Mouse (Mus musculus) layer of hippocampus, adult 6 months (tissue): ENCODE data around the gene Hist1h3f. TPM values are rescaled to one million over a fixed set of nuclear protein-coding genes. Genes with fewer than 3 reads are reported as not detected.

Experiments
- long read RNA-seq, 2 experiments: library from polyadenylated mRNA; unstranded; transcript quantifications; one replicate each; pipeline ENCODE4 v2.0.0; 2019 to 2020
- polyA plus RNA-seq: library from polyadenylated mRNA; unstranded; fragments of <200 nt; fragmentation: Nextera tagmentation; gene quantifications from 2 replicates; pipeline ENCODE4 v1.2.3, GENCODE M21; 2021

Gene Hist1h3f
- 0.14 TPM in 1 of 2 replicates, not detected in the other for polyA plus RNA-seq
- long read RNA-seq, experiment 1 = 0 reads
- long read RNA-seq, experiment 2 = 0 reads

GRCm38 (mm10) chr13:23543965-23544786 lies at the start of gene Hist1h3f:
Hist1h3f (plus strand) TSS chr13:23544052.

GRCm38 (mm10) chr13:23530901-23531875 lies 12.7 kb upstream of the Hist1h3f start, which contains the start of gene Hist1h4h:
Hist1h4h (plus strand) TSS chr13:23531050.

GRCm38 (mm10) chr13:23533560-23534367 lies 10.1 kb upstream of the Hist1h3f start, which contains the start of gene Hist1h2af:
Hist1h2af (plus strand) TSS chr13:23533906.

GRCm38 (mm10) chr13:23535137-23536075 lies 8.4 kb upstream of the Hist1h3f start, which contains the start of gene Hist1h3g:
Hist1h3g (plus strand) TSS chr13:23535422.

GRCm38 (mm10) chr13:23542999-23543607 lies 749 bp upstream of the Hist1h3f start, which contains the start of gene Hist1h2bh:
Hist1h2bh (minus strand) TSS chr13:23543392.

GRCm38 (mm10) chr13:23551146-23551834 lies 7.4 kb downstream of the Hist1h3f start, which contains the start of gene Hist1h4f:
Hist1h4f (minus strand) TSS chr13:23551648.

GRCm38 (mm10) chr13:23552962-23553361 lies 9.1 kb downstream of the Hist1h3f start, which contains the start of gene Hist1h1d:
Hist1h1d (plus strand) TSS chr13:23553262.

GRCm38 (mm10) chr13:23561883-23562659 lies 18.2 kb downstream of the Hist1h3f start, which contains the start of gene Hist1h3e:
Hist1h3e (minus strand) TSS chr13:23562369.

GRCm38 (mm10) chr13:23571022-23571503 lies 27.2 kb downstream of the Hist1h3f start, which contains the start of the genes Hist1h2ae and Hist1h2bg:
Hist1h2ae (minus strand) TSS chr13:23571220.
Hist1h2bg (plus strand) TSS chr13:23571396.

GRCm38 (mm10) chr13:23573898-23574524 lies 30.2 kb downstream of the Hist1h3f start, which contains the start of the genes Hist1h2bf and Hist1h2ad:
Hist1h2bf (minus strand) TSS chr13:23574196.
Hist1h2ad (plus strand) TSS chr13:23574381.

GRCm38 (mm10) chr13:23575271-23575851 lies 31.5 kb downstream of the Hist1h3f start, which contains the start of gene Hist1h3d:
Hist1h3d (plus strand) TSS chr13:23575763.

GRCm38 (mm10) chr13:23581408-23582218 lies 37.8 kb downstream of the Hist1h3f start, which contains the start of gene Hist1h4d:
Hist1h4d (plus strand) TSS chr13:23581598.

